Mouse (Mus musculus) spleen, postnatal 4 days (tissue): ENCODE data around the gene Rilpl1.
"Not testable (repeated sequence)": the region's sequence is repeated elsewhere in the genome, so short reads cannot be mapped to it uniquely, and the experiment has no call there.

Source experiments
- DNase-seq, 2 experiments: peaks; one replicate each; pipeline ENCODE4 v3.0.0; 2022; ENCODE audit warnings: low spot score in 2 of 2

The Rilpl1 gene

GRCm38 (mm10) chr5:124493455-124493854 is 37.7 kb downstream of the Rilpl1 start:
- DNase-seq: no peak

GRCm38 (mm10) chr5:124492618-124493017 is 38.6 kb downstream of the Rilpl1 start:
- DNase-seq: no peak

GRCm38 (mm10) chr5:124491732-124492131 is 39.5 kb downstream of the Rilpl1 start:
- DNase-seq: no peak

- no peak for DNase-seq
These were observed 42.3 kb downstream of the Rilpl1 start for GRCm38 (mm10) chr5:124488885-124489284.

- DNase-seq: no peak
These were observed 45.5 kb downstream of the Rilpl1 start for GRCm38 (mm10) chr5:124485654-124486053.

- no peak for DNase-seq
These were observed 47.4 kb downstream of the Rilpl1 start for GRCm38 (mm10) chr5:124483655-124484396.

GRCm38 (mm10) chr5:124482966-124483654 is 48.1 kb downstream of the Rilpl1 start, which contains the start of gene Snrnp35:
Gene Snrnp35, plus strand, starts transcription at chr5:124483134.
- peak; percentile 87 to 96 for DNase-seq

- no peak for DNase-seq
These were observed 48.7 kb downstream of the Rilpl1 start for GRCm38 (mm10) chr5:124482436-124482965.

GRCm38 (mm10) chr5:124481714-124482113 is 49.5 kb downstream of the Rilpl1 start:
- no peak for DNase-seq

GRCm38 (mm10) chr5:124480119-124480518 is 51.1 kb downstream of the Rilpl1 start:
- no peak for DNase-seq

- DNase-seq: no peak
These were observed 52.4 kb downstream of the Rilpl1 start for GRCm38 (mm10) chr5:124478873-124479204.

GRCm38 (mm10) chr5:124470591-124471171 is 60.5 kb downstream of the Rilpl1 start:
- DNase-seq: no peak

- DNase-seq: no peak
These were observed 61.7 kb downstream of the Rilpl1 start for GRCm38 (mm10) chr5:124469486-124469885.

- no peak for DNase-seq
These were observed 62.8 kb downstream of the Rilpl1 start for GRCm38 (mm10) chr5:124468365-124468764.

- no peak for DNase-seq
These were observed 63.4 kb downstream of the Rilpl1 start for GRCm38 (mm10) chr5:124467766-124468165.

- DNase-seq: no peak
These were observed 66.3 kb downstream of the Rilpl1 start for GRCm38 (mm10) chr5:124464905-124465304.

- DNase-seq: no peak
These were observed 67.7 kb downstream of the Rilpl1 start for GRCm38 (mm10) chr5:124463462-124463861.

- no peak for DNase-seq
These were observed 68.7 kb downstream of the Rilpl1 start for GRCm38 (mm10) chr5:124462297-124463025.

GRCm38 (mm10) chr5:124460922-124461321 is 70.3 kb downstream of the Rilpl1 start:
- not testable (repeated sequence) for DNase-seq

- no peak for DNase-seq
These were observed 74.4 kb downstream of the Rilpl1 start for GRCm38 (mm10) chr5:124456762-124457161.

- DNase-seq: no peak
These were observed 77.1 kb downstream of the Rilpl1 start for GRCm38 (mm10) chr5:124454082-124454419.
